10 mouse cellular contexts compared by ENCODE assay signal in genomic region chr13:97292026-97292425, GRCm38 (mm10). TPM values are rescaled to one million over a fixed set of nuclear protein-coding genes. Genes with fewer than 3 reads are reported as not detected.
DNase-seq lines count a peak whose midpoint lies in the region; ATAC-seq lines count a peak whose summit lies in the region.
"Had no signal": no experiment of that assay in that cellular context is flagged by ENCODE, and none has a peak within 500 bp of the region (broad histone marks: within the 10 kb centered on the region; RNA-seq: fewer than 3 reads in every experiment).

No protein-coding gene starts in this region.

- H3K36me3 ChIP-seq in midbrain, embryonic 10.5 days, result no peaks in the 10 kb centered on the region
- no peaks in the 10 kb centered on the region for H3K36me3 ChIP-seq in midbrain, embryonic 16.5 days (ENCODE audit: control insufficient read depth, insufficient read depth, low read length)
- no peaks in the 10 kb centered on the region for H3K36me3 ChIP-seq in forebrain, embryonic 12.5 days (replicated peaks)
- H3K36me3 ChIP-seq in neural tube, embryonic 13.5 days, result no peaks in the 10 kb centered on the region
- H3K36me3 ChIP-seq: heart, embryonic 12.5 days had no signal

- no peaks in the 10 kb centered on the region for H3K9me3 ChIP-seq in midbrain, embryonic 10.5 days (replicated peaks)
- no peaks in the 10 kb centered on the region for H3K9me3 ChIP-seq in midbrain, embryonic 16.5 days (replicated peaks; ENCODE audit: control insufficient read depth, low read length, poor library complexity, severe bottlenecking)
- H3K9me3 ChIP-seq in forebrain, embryonic 12.5 days, result no peaks in the 10 kb centered on the region
- H3K9me3 ChIP-seq in neural tube, embryonic 13.5 days, result no peaks in the 10 kb centered on the region
- H3K9me3 ChIP-seq: heart, embryonic 12.5 days had no signal

- no peak overlapping the region for H3K9ac ChIP-seq in midbrain, embryonic 16.5 days (ENCODE audit: low read depth, low read length)
- H3K9ac ChIP-seq in forebrain, embryonic 12.5 days, result no peak overlapping the region
- H3K9ac ChIP-seq in neural tube, embryonic 13.5 days, result no peak overlapping the region
- H3K9ac ChIP-seq: heart, embryonic 12.5 days had no signal

- no peak for ATAC-seq in midbrain, embryonic 16.5 days
- peak; percentile 80 for ATAC-seq in forebrain, embryonic 12.5 days (ENCODE audit: low FRiP score)
- ATAC-seq in neural tube, embryonic 13.5 days (ENCODE audit: low read depth), result peak; percentile 73; the same call in 1 of the 2 replicates
- no peak for ATAC-seq in cerebellum, adult (ENCODE audit: insufficient number of reproducible peaks, low FRiP score, low TSS enrichment)

- H3K27me3 ChIP-seq in midbrain, embryonic 10.5 days (ENCODE audit: low read depth, poor library complexity, severe bottlenecking), result peaks cover 24% of the 10 kb centered on the region
- H3K27me3 ChIP-seq in midbrain, embryonic 16.5 days (ENCODE audit: control insufficient read depth, insufficient read depth, low read depth, low read length), result no peaks in the 10 kb centered on the region
- no peaks in the 10 kb centered on the region; the same call in 1 of the 2 replicates for H3K27me3 ChIP-seq in forebrain, embryonic 12.5 days
- no peaks in the 10 kb centered on the region for H3K27me3 ChIP-seq in neural tube, embryonic 13.5 days
- H3K27me3 ChIP-seq: CH12.LX; heart, embryonic 12.5 days had no signal

- H3K4me3 ChIP-seq in midbrain, embryonic 10.5 days, result peak overlapping the region; percentile 36
- no peak overlapping the region for H3K4me3 ChIP-seq in midbrain, embryonic 16.5 days (ENCODE audit: low read depth, low read length)
- no peak overlapping the region for H3K4me3 ChIP-seq in forebrain, embryonic 12.5 days (replicated peaks)
- no peak overlapping the region for H3K4me3 ChIP-seq in neural tube, embryonic 13.5 days
- H3K4me3 ChIP-seq: heart, embryonic 12.5 days had no signal

- H3K4me1 ChIP-seq in midbrain, embryonic 10.5 days, result peaks cover 50% of the 10 kb centered on the region
- peaks cover 14% of the 10 kb centered on the region for H3K4me1 ChIP-seq in midbrain, embryonic 16.5 days (ENCODE audit: control insufficient read depth, insufficient read depth, low read length)
- H3K4me1 ChIP-seq in forebrain, embryonic 12.5 days, result peaks cover 42% of the 10 kb centered on the region
- peaks cover 37% of the 10 kb centered on the region for H3K4me1 ChIP-seq in neural tube, embryonic 13.5 days (replicated peaks)

- H3K27ac ChIP-seq in midbrain, embryonic 10.5 days (replicated peaks), result peak overlapping the region; percentile 84
- no peak overlapping the region for H3K27ac ChIP-seq in midbrain, embryonic 16.5 days (ENCODE audit: low read length)
- peak overlapping the region; percentile 76 for H3K27ac ChIP-seq in forebrain, embryonic 12.5 days
- peak overlapping the region; percentile 69 for H3K27ac ChIP-seq in neural tube, embryonic 13.5 days (replicated peaks)

- H3K4me2 ChIP-seq in midbrain, embryonic 16.5 days (ENCODE audit: low read length), result no peak overlapping the region; the same call in 1 of the 2 replicates
- peak overlapping the region; percentile 43; the same call in 1 of the 2 replicates for H3K4me2 ChIP-seq in forebrain, embryonic 12.5 days
- H3K4me2 ChIP-seq in neural tube, embryonic 13.5 days, result peak overlapping the region; percentile 43

- peak; percentile 60 for DNase-seq in midbrain, embryonic 10.5 days (ENCODE audit: low spot score)
- peak; percentile 11 for DNase-seq in layer of hippocampus, adult 9-10 months (ENCODE audit: low spot score)
- no peak for DNase-seq in kidney, adult 9 months
- no peak for DNase-seq in cerebellum, adult 9-11 months

- 38% methylated on average over 8 of the region's 8 CpGs for WGBS in midbrain, embryonic 10.5 days
- WGBS in midbrain, embryonic 16.5 days, result 35% methylated on average over 8 of the region's 8 CpGs
- WGBS in forebrain, embryonic 12.5 days, result 25% methylated on average over 8 of the region's 8 CpGs
- WGBS in neural tube, embryonic 13.5 days, result 39% methylated on average over 8 of the region's 8 CpGs

RNA-seq across cellular contexts. Expression of gene Enc1, which starts 51.1 kb away (rescaled TPM):
- polyA plus RNA-seq in midbrain, embryonic 10.5 days (2016; fragmentation: Nextera tagmentation; extraction: Ambion mirVana), result 7.5 and 11.2 TPM in 2 replicates
- 103 and 119 TPM in 2 replicates for polyA plus RNA-seq in midbrain, embryonic 16.5 days (2015; fragmentation: Nextera tagmentation; extraction: Ambion mirVana)
- polyA plus RNA-seq in forebrain, embryonic 12.5 days (2016; fragmentation: Nextera tagmentation; extraction: Ambion mirVana), result 23.9 and 26.9 TPM in 2 replicates
- polyA plus RNA-seq in neural tube, embryonic 13.5 days (2015; fragmentation: Nextera tagmentation; extraction: Ambion mirVana), result 54.9 and 59.5 TPM in 2 replicates

Comparison
In these comparisons a context has a peak if more than half of its experiments do, and no peak if none do; other contexts are left out.
1. DNase-seq: peak in midbrain, embryonic 10.5 days (single experiment) and layer of hippocampus, adult 9-10 months (single experiment); none in kidney, adult 9 months (single experiment) and cerebellum, adult 9-11 months (single experiment).
2. ATAC-seq: peak in forebrain, embryonic 12.5 days (single experiment) and neural tube, embryonic 13.5 days (single experiment); none in midbrain, embryonic 16.5 days (single experiment) and cerebellum, adult (single experiment).